Mouse (Mus musculus) E14TG2a.4 (cell line): ENCODE measurements around the gene Hoxa7.
A peak's percentile ranks its signal among the peaks of the same experiment; 100 is the strongest.

Experiments
- CTCF ChIP-seq: conservative IDR thresholded peaks from 2 replicates; pipeline ENCODE4 v1.5.1; 2014; ENCODE audit warnings: low read length
- POU5F1 ChIP-seq: IDR thresholded peaks from 2 replicates; pipeline ENCODE4 v1.6.1; 2014; ENCODE audit warnings: low read length, borderline replicate concordance

GRCm38 (mm10) chr6:52240389-52241000 is 18.8 kb upstream of the Hoxa7 start, which contains the start of gene Hoxa10:
- peak; percentile 74 for TF ChIP-seq CTCF
- no peak for TF ChIP-seq POU5F1
